Mouse (Mus musculus) common myeloid progenitor, adult 5-6 weeks (primary cell): ENCODE measurements around the gene Thnsl1. TPM values are rescaled to one million over a fixed set of nuclear protein-coding genes. Genes with fewer than 3 reads are reported as not detected.
"Not testable (repeated sequence)": the region's sequence is repeated elsewhere in the genome, so short reads cannot be mapped to it uniquely, and the experiment has no call there.

Experiments used
- ATAC-seq: replicated peaks from 2 replicates; pipeline ENCODE4 v1.8.0; 2016; ENCODE audit warnings: low read depth, mild to moderate bottlenecking, moderate TSS enrichment, inconsistent platforms; ENCODE audit not compliant: poor library complexity, severe bottlenecking
- total RNA-seq: library from RNA; stranded (forward); fragments of 200-1000, 187-1606 nt; gene quantifications from 2 replicates; pipeline ENCODE4 v1.2.3, GENCODE M21; 2017

Gene Thnsl1
- total RNA-seq, 1 experiment from 2014 or later, result 7.2 TPM

DNA sequence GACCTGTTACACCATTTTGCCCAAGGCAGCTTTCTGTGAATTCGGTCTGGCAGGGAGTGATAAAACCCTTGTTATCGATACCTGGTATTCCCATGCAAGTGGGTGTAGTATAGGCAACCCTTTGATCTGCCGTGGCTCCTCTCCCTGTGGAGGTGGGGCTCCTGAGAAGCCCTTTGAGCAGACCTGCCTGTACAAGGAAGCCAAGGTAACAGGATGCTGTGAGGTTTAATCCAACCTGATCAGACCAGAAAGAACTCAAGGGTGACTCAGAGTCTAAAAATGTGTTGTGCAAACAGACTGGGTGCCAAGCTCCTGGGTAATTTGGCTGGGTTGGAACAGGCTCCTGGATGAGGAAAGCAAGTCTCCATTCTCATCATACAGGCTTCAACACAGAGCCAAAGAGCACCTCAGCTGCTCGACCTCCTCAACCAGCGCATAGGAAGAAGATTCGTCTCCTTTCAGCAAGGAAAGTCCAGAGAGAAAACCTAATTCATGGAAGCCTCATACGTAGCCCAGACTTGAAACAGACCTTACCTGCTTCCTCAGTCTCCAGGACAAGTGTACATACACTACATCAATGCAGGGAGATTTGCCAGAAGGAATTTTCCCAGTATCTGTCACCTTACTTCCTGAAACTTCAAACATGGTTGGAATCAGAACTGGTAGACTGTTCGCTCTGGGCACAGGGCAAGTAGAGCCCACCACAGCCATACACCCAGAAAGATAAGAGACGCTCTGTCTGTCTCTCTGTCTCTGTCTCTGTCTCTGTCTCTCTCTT is 29.5 kb downstream of the Thnsl1 start:
- ATAC-seq, result no peak

DNA sequence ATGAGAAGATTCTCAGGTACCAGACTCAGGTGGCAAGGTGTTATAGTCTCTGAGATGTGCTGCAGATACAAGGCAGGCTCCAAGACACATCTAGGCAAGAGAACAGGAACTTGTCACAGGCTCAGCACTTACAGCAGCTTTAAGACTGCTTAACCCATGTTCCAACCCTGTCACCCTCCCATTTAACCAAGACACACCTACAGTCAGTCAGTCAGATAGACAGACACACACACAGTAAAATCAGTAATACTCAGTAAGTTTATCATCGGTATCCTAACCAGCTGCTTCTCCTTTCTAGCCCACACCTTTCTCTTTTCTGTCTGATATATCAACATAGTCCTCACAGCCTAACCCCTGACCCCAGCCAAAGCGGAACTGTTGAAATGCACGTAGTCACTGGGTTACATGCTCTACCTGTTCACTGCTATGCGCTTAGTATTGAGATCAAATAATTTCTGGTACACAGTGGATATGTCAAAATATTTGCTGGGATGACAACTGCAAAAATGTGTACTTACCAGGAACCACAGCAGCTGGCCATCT is 30.4 kb downstream of the Thnsl1 start:
- ATAC-seq, result 0 out of 2 replicates have a peak, but pooled peaks have one; percentile 6

DNA sequence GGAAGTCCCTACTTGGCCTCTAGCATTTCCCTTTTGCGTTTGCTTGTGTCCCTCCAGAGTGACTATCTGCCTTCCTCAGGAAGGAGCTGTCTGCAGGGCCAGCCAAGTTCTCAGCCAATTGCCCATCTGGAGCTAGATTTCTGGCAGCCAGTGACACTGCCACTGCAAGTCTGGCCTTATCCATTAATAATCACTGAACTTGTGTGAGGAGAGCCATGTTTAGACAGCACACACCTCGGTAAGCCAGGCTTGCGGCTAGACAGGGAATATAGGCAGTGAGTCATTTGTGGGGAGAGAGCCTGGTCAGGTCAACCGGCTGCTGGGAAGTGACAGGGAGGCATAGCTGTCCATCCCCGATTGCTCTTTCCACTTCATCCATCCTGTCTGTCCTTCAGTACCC is 31.3 kb downstream of the Thnsl1 start:
- peak; percentile 67 for ATAC-seq

DNA sequence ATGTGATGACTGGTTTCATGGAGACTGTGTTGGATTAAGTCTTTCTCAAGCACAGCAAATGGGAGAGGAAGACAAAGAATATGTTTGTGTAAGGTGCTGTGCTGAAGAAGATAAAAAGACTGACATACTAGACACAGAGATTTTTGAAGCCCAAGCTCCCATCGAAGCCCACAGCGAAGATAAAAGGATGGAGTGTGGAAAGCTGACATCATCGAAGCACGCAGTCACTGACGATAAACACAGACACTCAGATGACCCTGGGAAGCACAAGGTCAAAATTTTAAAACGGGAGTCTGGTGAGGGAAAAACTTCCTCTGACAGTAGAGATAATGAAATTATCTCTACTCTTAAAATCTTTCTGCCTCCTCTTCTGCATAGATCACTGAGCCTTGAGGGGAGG is 38.6 kb downstream of the Thnsl1 start:
- not testable (repeated sequence) for ATAC-seq

DNA sequence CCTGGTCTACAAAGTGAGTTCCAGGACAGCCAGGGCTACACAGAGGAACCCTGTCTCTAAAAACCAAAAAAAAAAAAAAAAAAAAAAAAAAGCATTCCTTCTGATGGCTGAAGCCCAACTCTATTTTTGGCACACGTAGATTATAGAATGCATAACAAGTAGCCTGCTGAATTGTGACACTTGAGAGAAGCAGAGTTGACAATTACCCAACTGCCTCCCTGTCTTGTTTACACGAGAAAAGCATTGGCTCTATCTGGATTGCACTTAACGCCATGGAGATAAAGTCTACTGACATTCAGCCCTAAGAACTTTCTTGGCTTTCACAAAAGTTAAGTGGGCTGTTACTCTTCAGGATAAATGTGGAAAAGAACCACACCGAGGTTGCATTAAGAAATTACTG is 39.5 kb downstream of the Thnsl1 start:
- ATAC-seq, result no peak

DNA sequence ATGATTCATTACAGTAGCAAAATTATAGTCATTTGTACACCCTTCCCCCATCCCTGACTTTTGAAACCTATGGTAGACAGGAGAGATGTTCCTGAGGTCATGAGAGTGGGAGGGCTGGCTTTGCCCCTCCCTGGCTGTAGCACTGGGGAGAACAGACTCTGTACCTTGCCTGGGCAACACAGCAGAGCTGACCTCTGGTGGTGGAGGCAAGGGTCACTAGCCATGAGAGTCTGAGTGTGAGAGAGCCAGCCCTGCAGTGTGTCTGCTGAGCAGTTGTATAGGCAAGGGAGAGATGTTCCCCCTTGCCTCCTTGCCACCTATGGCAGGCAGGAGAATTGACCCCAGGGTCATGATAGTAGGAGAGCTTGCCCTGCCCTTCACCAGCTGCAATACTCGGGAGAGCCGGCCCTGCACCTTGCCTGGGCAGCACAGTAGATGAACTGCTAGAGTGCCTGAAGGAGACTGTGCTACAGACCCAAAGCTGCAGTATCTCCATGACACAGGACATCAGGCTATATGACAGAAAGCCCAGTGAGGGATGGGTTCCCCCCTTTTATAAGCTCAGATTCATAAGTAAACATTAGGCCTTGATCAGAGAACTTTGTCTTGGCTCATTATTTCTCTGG is 40.1 kb downstream of the Thnsl1 start:
- ATAC-seq, result no peak

DNA sequence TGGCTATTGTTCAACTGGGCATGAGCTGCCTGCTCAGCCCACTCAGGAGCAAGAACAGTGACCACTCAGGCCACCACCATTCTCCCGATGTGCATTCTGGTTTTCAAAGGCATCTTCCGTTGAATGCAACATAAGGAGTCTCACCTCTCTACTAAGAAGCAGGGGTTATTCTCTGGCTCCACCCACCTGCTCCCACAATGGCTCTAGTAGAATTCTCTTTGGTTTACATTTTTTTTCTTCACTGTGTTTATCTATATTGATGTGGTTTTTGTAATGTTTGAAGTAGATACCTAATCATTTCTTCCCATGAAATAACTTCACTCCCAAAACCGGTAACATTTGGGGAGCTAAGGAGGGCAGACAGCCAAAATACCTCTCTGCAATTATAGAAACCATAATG is 48.1 kb downstream of the Thnsl1 start:
- no peak for ATAC-seq

DNA sequence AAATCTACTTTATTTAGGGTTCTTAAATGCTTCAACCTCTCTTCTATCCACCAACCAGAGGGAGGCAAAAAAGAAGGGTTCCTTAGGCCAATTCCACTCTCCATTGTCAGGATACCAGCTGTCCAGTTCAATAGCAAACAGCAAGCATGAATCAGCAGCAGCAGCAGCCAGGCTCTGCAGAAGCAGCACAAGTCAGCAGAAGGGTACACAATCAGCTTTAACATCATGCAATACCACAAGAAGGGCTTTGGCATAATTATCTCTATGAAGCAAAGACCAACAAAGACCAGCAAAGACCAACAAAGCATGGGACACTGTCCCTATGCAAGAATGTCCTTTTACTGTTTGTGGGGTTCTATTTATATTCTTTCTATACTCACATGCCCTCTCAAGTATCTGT is 48.8 kb downstream of the Thnsl1 start:
- ATAC-seq, result no peak

DNA sequence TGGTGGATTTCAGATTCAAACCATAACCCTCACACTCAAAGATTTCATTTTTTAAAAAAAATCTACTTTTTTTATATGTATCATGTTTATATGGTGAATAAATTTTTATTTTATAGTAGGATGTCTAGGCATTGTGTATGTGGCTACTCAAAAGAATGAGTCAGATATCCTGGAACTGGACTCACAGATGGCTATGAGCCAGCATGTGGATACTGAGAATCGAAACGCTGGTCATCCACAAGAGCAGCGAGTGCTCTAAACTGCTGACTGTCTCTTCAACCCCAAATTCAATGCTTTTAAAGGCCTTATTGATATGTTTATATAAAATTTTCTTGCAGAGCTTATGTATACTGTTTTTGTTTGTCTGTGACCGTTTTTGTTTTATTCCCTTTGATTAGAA is 52.8 kb downstream of the Thnsl1 start:
- no peak for ATAC-seq

DNA sequence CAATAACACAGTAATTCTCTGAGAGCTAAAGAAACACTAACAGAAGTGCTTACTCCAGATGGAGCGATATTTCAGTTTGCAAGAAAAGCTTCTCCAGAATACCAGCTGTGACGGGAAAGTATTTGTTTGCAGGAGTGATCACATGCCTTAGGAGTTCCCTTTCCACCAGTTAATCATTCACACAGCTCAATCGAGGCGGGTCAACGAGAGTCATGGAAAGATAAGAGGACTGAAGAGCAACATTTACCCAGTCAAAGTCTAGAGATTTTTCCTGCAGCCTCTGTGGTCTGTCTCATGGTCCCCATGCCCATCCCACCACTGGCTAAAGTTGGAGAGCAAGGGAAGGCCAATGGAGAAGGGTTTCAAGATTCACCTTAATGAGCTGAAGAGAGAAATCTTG is 53.6 kb downstream of the Thnsl1 start:
- ATAC-seq, result no peak

DNA sequence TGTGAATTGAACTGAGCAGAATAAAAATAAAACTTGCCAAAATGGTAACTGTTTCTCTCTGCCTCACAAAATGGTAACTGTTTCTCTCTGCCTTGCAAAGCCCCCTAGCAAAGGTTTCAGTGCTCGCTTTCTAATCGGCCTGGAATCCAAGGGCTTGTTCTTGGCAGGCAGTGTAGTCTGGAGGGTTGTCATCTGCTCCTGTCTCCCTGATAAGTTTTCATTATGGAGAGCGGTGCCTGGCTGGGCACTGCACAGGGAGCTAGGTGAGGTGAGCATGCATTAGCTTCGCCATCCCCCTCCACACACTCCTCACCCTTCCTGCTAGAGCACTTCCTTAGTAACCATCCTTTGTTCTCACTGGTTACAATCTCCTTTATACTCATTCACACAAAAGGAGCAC is 54.5 kb downstream of the Thnsl1 start:
- ATAC-seq, result no peak

DNA sequence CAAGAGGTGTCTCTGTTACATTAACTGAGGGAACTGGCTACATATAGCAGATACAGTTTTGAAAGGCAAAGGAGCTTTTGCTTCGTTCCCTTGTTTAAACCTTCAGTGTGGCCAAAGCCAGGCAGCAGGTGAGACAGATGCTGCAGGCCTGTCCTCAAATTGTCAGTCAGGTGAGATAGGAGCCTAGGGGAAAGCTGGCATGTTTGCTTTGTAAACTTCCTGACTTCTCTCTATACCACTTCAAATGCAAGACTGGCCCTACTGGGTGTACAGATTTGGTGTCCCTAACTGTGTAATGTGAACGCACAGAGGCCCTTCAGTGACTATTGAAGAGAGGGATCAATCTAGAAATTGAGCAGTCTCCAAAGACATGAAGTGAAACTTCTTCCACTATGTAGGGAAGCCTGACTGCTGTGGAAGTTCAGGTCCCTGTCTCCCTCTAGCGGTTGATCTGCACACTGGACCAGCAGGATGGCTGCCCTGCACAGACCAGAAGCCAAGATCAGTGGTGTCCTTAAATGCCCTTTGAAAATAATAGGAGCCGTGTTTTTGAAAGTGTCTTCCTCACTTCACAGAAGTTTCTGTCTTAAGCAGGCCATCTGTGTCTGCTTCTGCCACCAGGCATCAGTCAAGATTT is 56.0 kb downstream of the Thnsl1 start:
- peak; percentile 99 for ATAC-seq

DNA sequence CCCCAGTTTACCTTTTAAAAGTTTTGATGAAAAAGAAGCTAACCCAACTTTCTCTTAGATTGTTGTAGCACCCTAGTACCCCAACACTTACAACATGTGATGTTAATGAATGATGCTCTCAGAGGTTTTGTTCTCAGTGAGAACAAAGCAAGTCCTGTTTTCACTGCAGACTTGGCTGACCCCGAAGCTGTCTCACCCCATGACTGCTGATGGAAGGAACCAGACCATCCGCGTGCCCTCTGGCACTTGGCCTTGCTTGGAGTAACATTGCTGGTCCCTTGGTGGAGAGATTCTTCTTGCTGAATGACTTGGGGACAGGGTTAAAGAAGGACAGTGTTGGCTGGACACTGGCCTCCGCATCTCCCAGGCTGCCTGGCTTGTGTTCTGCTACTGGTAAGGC is 58.5 kb downstream of the Thnsl1 start:
- ATAC-seq, result no peak

Other genes with a start within 250 kb of the Thnsl1 start
- gene Arhgap21, start 236.8 kb upstream of the Thnsl1 start, total RNA-seq, result 62.4 and 102 TPM in 2 replicates
- 1.6 and 7.5 TPM in 2 replicates for gene Enkur, start 359 bp upstream of the Thnsl1 start, total RNA-seq
- gene Gpr158, start 161.8 kb downstream of the Thnsl1 start, total RNA-seq, result not detected in 2 replicates